Mouse (Mus musculus) liver, embryonic 11.5 days (tissue): ENCODE results near the gene Dlst. TPM values are rescaled to one million over a fixed set of nuclear protein-coding genes. Genes with fewer than 3 reads are reported as not detected.

ENCODE experiments used
- ATAC-seq: fragments of 200-750 bp; cut with Nextera tagmentation; replicated peaks from 2 replicates; pipeline ENCODE4 v1.8.0; 2017; ENCODE audit warnings: moderate number of reproducible peaks, mild to moderate bottlenecking, moderate TSS enrichment, moderate library complexity; ENCODE audit not compliant: low FRiP score
- DNase-seq: peaks from one replicate; pipeline ENCODE4 v3.0.0-alpha.2; 2017; ENCODE audit warnings: low spot score
- H3K27ac ChIP-seq: fragments of 300-500 bp; sonication (generic); 2 replicates; pipeline ENCODE4 v1.5.1; 2014; ENCODE audit warnings: mild to moderate bottlenecking, low read depth, low read length, control low read depth
- H3K27me3 ChIP-seq: fragments of 300-500 bp; sonication (generic); replicated peaks from 2 replicates; pipeline ENCODE4 v1.6.1; 2014; ENCODE audit warnings: low read length, mixed read lengths; ENCODE audit not compliant: control insufficient read depth, insufficient read depth
- H3K36me3 ChIP-seq: fragments of 300-500 bp; sonication (generic); 2 replicates; pipeline ENCODE4 v1.6.1; 2014; ENCODE audit warnings: mild to moderate bottlenecking, low read length, moderate library complexity, mixed read lengths; ENCODE audit not compliant: control insufficient read depth, insufficient read depth
- H3K4me1 ChIP-seq: fragments of 300-500 bp; sonication (generic); replicated peaks from 2 replicates; pipeline ENCODE4 v1.6.1; 2014; ENCODE audit warnings: low read length, mixed read lengths; ENCODE audit not compliant: control insufficient read depth, insufficient read depth
- H3K4me2 ChIP-seq: fragments of 300-500 bp; sonication (generic); 2 replicates; pipeline ENCODE4 v1.6.1; 2014; ENCODE audit warnings: mild to moderate bottlenecking, control low read depth, moderate library complexity
- H3K4me3 ChIP-seq: fragments of 300-500 bp; sonication (generic); 2 replicates; pipeline ENCODE4 v1.5.1; 2014; ENCODE audit warnings: low read depth, low read length, control low read depth
- H3K9ac ChIP-seq: fragments of 300-500 bp; sonication (generic); 2 replicates; pipeline ENCODE4 v1.6.1; 2014; ENCODE audit warnings: low read depth, low read length, control low read depth
- H3K9me3 ChIP-seq: fragments of 300-500 bp; sonication (generic); 2 replicates; pipeline ENCODE4 v1.6.1; 2016; ENCODE audit warnings: low read length, inconsistent platforms, mixed read lengths; ENCODE audit not compliant: control insufficient read depth
- WGBS: fragments of 180-500 bp; shearing (Covaris S2); extraction: QIAGEN DNeasy Blood & Tissue Kit; methylation state at CpG from one replicate; pipeline ENCODE4 v1.1.7; 2014; 5-methylcytosine and 5-hydroxymethylcytosine counted together
- polyA plus RNA-seq: library from polyadenylated mRNA; unstranded; fragments of >200 nt; fragmentation: Nextera tagmentation; extraction: Ambion mirVana; gene quantifications from 2 replicates; pipeline ENCODE4 v1.2.1, GENCODE M21; 2014

The Dlst gene
- polyA plus RNA-seq, 1 experiment from 2014 or later: 143 TPM

DNA sequence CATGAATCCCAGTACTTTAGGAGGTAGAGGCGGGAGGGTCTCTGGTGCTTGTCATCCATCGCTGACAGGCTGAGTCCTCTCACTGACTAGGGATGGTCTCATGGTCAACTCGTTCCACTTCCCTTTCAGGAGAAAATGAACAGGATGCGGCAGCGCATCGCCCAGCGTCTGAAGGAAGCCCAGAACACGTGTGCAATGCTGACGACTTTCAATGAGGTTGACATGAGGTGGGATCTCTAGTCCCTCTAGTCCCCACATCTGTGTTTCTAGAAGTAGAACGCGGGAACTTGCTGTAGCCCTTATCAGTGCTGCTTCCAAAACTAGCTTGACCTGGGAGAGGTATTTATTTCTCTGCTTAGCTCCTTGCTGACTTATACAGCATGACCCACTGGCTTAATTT is 13.0 kb downstream of the Dlst start:
- no peak for DNase-seq
- H3K4me1 ChIP-seq: no peaks in the 10 kb centered on the region
- no peak for ATAC-seq
- WGBS: 88% methylated on average over 11 of the region's 11 CpGs
- peaks cover 50% of the 10 kb centered on the region for H3K36me3 ChIP-seq
- no peak overlapping the region for H3K4me2 ChIP-seq
- no peak overlapping the region for H3K4me3 ChIP-seq
- H3K9me3 ChIP-seq: no peaks in the 10 kb centered on the region
- H3K9ac ChIP-seq: no peak overlapping the region
- no peak overlapping the region for H3K27ac ChIP-seq
- no peaks in the 10 kb centered on the region for H3K27me3 ChIP-seq

GRCm38 (mm10) chr12:85124751-85125150 is 14.1 kb downstream of the Dlst start:
- Histone ChIP-seq H3K27me3 (no peaks in the 10 kb centered on the region), H3K27ac (no peak overlapping the region), H3K4me2 (no peak overlapping the region), H3K9ac (no peak overlapping the region), H3K4me3 (no peak overlapping the region), H3K4me1 (no peaks in the 10 kb centered on the region), H3K9me3 (no peaks in the 10 kb centered on the region), H3K36me3 (peaks cover 53% of the 10 kb centered on the region)
- no peak for DNase-seq
- ATAC-seq: no peak
- WGBS: 95% methylated on average over 5 of the region's 5 CpGs

DNA sequence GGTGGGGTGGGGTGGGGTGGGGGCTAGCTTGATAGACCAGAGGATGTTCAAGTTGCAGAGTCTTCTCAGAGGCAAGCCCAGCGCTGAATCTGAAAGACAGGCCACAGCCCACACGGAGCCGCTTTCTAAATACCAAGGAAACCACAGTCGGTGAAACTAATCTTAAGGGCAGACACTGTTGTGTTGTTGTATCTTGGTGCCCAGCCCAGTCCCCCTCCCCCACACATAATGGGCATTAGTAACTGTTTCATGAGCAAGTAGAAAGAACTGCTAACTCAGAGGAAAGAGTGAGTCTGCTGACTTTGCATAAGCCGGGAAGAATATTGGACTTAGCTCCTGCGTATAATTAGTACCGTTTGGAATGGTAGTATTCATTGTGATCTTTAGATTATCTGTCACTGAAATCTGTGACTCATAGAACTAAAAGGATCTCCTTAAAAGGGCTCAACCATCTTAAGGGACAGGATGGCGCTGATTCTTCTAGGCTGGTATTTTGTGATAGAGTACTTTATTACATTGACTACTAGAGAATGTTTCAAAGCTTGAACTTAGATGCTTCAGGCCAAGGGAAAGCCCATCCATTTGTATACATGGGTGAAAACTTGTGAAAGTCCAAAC is 16.5 kb downstream of the Dlst start:
- Histone ChIP-seq H3K4me3 (no peak overlapping the region), H3K27me3 (no peaks in the 10 kb centered on the region), H3K4me2 (no peak overlapping the region), H3K4me1 (no peaks in the 10 kb centered on the region), H3K9ac (no peak overlapping the region), H3K36me3 (peaks cover 59% of the 10 kb centered on the region), H3K27ac (no peak overlapping the region), H3K9me3 (no peaks in the 10 kb centered on the region)
- 80% methylated on average over 8 of the region's 8 CpGs for WGBS
- no peak for DNase-seq
- ATAC-seq: no peak; the same call in 1 of the 2 replicates

DNA sequence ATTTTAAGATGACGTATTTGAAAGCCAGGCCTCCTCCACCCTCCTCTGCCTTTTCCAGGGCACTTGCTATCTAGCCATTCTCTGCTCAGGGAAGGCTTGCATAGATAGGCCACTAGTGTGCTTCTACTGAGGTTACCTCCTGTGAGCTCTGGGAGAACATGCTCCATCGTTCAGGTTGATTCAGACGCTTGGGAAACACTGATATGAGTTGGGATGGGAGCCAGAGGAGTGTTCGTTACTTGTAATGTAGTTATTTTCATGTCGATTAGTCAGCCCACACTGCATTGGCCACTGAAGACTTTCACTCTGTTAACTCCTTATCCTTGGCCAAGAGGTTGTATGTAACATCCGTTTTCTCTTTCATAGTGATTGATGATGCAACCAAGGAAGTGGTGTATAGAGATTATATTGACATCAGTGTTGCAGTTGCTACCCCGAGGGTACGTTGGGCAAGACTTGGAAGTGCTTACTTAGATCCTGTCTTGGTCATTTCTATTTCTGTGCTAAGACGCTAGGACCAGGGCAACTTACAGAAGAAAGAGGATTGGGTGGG is 18.9 kb downstream of the Dlst start:
- Histone ChIP-seq H3K27me3 (no peaks in the 10 kb centered on the region), H3K4me2 (no peak overlapping the region), H3K36me3 (peaks cover 61% of the 10 kb centered on the region), H3K4me3 (no peak overlapping the region), H3K9ac (no peak overlapping the region), H3K9me3 (no peaks in the 10 kb centered on the region), H3K4me1 (no peaks in the 10 kb centered on the region; the same call in 1 of the 2 replicates), H3K27ac (no peak overlapping the region)
- DNase-seq: no peak
- ATAC-seq: no peak
- 88% methylated on average over 9 of the region's 9 CpGs for WGBS

- no peaks in the 10 kb centered on the region for H3K9me3 ChIP-seq
- H3K4me2 ChIP-seq: no peak overlapping the region
- no peak overlapping the region for H3K4me3 ChIP-seq
- DNase-seq (no peak), ATAC-seq (no peak)
- no peaks in the 10 kb centered on the region for H3K27me3 ChIP-seq
- 85% methylated on average over 6 of the region's 6 CpGs for WGBS
- H3K4me1 ChIP-seq: no peaks in the 10 kb centered on the region; the same call in 1 of the 2 replicates
- H3K27ac ChIP-seq: no peak overlapping the region
- H3K9ac ChIP-seq: no peak overlapping the region
- peaks cover 62% of the 10 kb centered on the region for H3K36me3 ChIP-seq
These were observed 20.7 kb downstream of the Dlst start for GRCm38 (mm10) chr12:85131361-85131760.

DNA sequence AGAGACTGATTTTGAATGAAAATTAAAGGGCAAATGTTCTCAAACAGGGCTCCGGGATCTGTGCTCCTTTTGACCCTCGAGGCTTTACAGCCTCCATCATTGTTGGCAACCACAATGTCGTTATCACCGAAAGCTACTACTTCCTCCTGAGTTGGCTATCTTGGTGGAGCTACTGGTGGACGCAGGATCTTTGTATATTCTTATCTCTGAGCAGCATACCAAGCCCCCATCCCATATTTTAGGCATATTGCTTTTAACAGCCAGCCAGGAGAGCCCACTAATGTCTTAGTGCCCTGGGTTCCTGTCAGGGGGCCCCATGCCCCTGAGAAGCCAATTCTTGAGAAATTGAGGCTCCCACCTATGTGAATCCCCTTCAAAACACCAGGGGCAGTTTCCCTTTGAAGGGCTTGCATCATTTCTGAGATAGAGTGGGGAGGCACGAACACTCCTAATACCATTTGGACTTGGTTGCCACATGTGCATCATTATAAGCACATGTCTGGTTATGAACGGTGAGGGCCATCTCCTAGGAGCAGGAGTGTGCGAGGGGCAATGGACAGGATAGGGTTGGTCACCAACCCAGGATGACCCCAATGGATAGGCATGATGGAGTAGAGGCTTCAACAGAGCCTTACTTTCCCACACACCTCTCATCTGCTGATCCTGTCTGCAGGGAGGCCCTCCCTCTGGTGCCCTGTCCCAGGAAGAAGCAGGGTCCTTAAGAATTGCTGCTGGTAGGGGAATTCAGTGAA is 23.6 kb downstream of the Dlst start:
- peaks cover 2% of the 10 kb centered on the region; the same call in 1 of the 2 replicates for H3K27me3 ChIP-seq
- ATAC-seq (no peak), DNase-seq (no peak)
- H3K4me3 ChIP-seq: no peak overlapping the region
- no peak overlapping the region for H3K27ac ChIP-seq
- H3K4me1 ChIP-seq: no peaks in the 10 kb centered on the region; the same call in 1 of the 2 replicates
- H3K4me2 ChIP-seq: no peak overlapping the region
- H3K9me3 ChIP-seq: no peaks in the 10 kb centered on the region
- no peak overlapping the region for H3K9ac ChIP-seq
- peaks cover 45% of the 10 kb centered on the region for H3K36me3 ChIP-seq
- WGBS: 47% methylated on average over 8 of the region's 8 CpGs

DNA sequence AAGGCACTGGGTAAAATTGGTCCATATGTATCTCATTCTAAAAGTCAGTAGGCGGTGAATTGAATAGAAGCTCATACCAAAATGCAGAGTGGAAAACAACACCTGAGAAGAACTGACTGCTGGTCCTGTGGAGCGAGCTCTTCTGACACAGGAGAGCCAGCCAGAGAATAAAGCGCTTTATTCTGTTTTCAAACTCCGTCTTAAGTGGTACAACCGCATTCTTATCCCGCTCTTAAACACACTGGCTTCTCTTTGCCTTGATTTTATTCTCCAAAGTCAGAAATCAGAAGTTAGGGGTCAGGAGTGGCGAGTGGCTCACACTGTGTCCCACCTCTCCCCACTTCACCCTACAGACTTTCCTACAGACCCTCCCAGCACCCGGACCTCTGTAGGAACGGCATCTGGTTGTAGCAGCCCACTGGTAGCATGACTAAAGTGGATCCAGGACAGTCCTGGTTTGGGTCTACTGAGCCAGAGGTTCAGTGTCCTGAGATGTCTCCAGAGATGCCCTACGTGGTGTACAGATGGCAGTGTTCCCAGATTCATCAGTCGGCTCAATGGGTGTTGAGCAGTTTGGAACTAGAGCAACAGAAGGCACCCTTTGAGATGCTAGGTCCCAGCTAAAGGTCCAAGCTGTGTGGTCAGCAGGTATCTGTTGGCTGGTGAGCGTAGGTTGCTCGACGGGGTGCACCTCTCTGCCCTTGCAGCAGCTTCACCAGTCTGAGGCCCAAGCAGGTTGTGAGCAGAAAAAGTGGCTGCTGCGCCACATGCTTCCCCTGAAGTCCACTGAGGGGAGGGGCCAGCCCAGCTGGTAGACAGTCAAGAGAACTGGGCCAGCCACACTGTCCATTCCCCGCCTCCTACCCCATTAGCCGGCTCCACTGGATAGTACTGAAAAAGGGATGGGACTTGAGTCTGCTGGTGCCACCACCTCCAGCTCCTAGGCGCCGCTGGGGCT is 25.2 kb downstream of the Dlst start:
- Histone ChIP-seq H3K4me3 (no peak overlapping the region), H3K27ac (no peak overlapping the region), H3K9ac (no peak overlapping the region), H3K4me1 (peaks cover 3% of the 10 kb centered on the region; the same call in 1 of the 2 replicates), H3K36me3 (peaks cover 29% of the 10 kb centered on the region), H3K9me3 (no peaks in the 10 kb centered on the region), H3K4me2 (no peak overlapping the region), H3K27me3 (peaks cover 8% of the 10 kb centered on the region)
- whole genome bisulfite sequencing: 82% methylated on average over 19 of the region's 19 CpGs
- ATAC-seq: peak; percentile 44
- no peak for DNase-seq

DNA sequence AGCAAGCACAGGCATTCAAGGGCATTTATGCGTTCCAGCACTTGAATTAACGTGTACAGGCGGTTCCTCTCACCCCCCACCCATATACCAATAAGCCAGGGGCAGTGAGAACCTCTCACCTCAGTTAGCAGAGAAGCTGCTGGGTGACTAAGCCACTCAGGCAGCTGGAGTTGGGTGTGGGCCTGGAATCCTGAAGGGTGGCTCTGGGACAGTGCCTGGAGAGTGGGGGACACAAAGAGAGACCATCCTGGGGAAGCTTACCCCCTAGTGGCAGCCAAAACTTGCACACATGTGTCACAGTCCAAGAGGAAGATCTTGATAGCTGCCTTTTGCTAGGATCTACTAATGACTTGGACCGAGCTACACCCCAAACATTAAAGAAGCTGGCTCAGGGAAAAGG is 26.0 kb downstream of the Dlst start:
- 76% methylated on average over 4 of the region's 4 CpGs for WGBS
- ATAC-seq (peak; percentile 21; the same call in 1 of the 2 replicates), DNase-seq (no peak)
- Histone ChIP-seq H3K4me3 (no peak overlapping the region), H3K9me3 (no peaks in the 10 kb centered on the region), H3K4me2 (no peak overlapping the region), H3K27me3 (peaks cover 10% of the 10 kb centered on the region), H3K4me1 (peaks cover 3% of the 10 kb centered on the region; the same call in 1 of the 2 replicates), H3K9ac (no peak overlapping the region), H3K36me3 (peaks cover 21% of the 10 kb centered on the region), H3K27ac (no peak overlapping the region)
